Mouse (Mus musculus) embryonic facial prominence, embryonic 12.5 days (tissue): Measurements from ENCODE around the gene Cdk6. TPM values are rescaled to one million over a fixed set of nuclear protein-coding genes. Genes with fewer than 3 reads are reported as not detected.

ENCODE experiments used
- ATAC-seq: fragments of 200-750 bp; cut with Nextera tagmentation; 2 replicates; pipeline ENCODE4 v1.8.0; 2017; ENCODE audit not compliant: insufficient number of reproducible peaks, insufficient read depth, low FRiP score, low TSS enrichment
- H3K27ac ChIP-seq: fragments of 300-500 bp; sonication (generic); 2 replicates; pipeline ENCODE4 v1.5.1; 2016; ENCODE audit warnings: mild to moderate bottlenecking
- H3K27me3 ChIP-seq: fragments of 300-500 bp; sonication (generic); 2 replicates; pipeline ENCODE4 v1.6.1; 2016; ENCODE audit warnings: mild to moderate bottlenecking, moderate library complexity
- H3K36me3 ChIP-seq: fragments of 300-500 bp; sonication (generic); 2 replicates; pipeline ENCODE4 v1.6.1; 2016; ENCODE audit warnings: mild to moderate bottlenecking
- H3K4me1 ChIP-seq: fragments of 300-500 bp; sonication (generic); 2 replicates; pipeline ENCODE4 v1.6.1; 2016
- H3K4me2 ChIP-seq: fragments of 300-500 bp; sonication (generic); replicated peaks from 2 replicates; pipeline ENCODE4 v1.6.1; 2016; ENCODE audit warnings: mild to moderate bottlenecking, moderate library complexity
- H3K4me3 ChIP-seq: fragments of 300-500 bp; sonication (generic); 2 replicates; pipeline ENCODE4 v1.5.1; 2016; ENCODE audit warnings: mild to moderate bottlenecking
- H3K9ac ChIP-seq: fragments of 300-500 bp; sonication (generic); 2 replicates; pipeline ENCODE4 v1.6.1; 2016; ENCODE audit warnings: mild to moderate bottlenecking, moderate library complexity
- H3K9me3 ChIP-seq: fragments of 300-500 bp; sonication (generic); 2 replicates; pipeline ENCODE4 v1.6.1; 2016; ENCODE audit warnings: mild to moderate bottlenecking, moderate library complexity
- WGBS: fragments of 180-500 bp; shearing (Covaris S2); methylation state at CpG from one replicate; pipeline ENCODE4 v1.1.7; 2016; 5-methylcytosine and 5-hydroxymethylcytosine counted together
- polyA plus RNA-seq: library from polyadenylated mRNA; unstranded; fragments of >200 nt; fragmentation: Nextera tagmentation; extraction: Ambion mirVana; gene quantifications from 2 replicates; pipeline ENCODE4 v1.2.1, GENCODE M21; 2016

The Cdk6 gene
- polyA plus RNA-seq, 1 experiment from 2014 or later, result 31.0 TPM

- no peak for ATAC-seq
- 80% methylated on average over 15 of the region's 15 CpGs for WGBS
- H3K9ac ChIP-seq, result no peak overlapping the region
Observed at GRCm38 (mm10) chr5:3363036-3363983, 22.0 kb downstream of the Cdk6 start.

GRCm38 (mm10) chr5:3367045-3367444, 25.8 kb downstream of the Cdk6 start:
- H3K9me3 ChIP-seq, result no peaks in the 10 kb centered on the region
- no peak overlapping the region for H3K27ac ChIP-seq
- no peak overlapping the region for H3K4me3 ChIP-seq
- no peaks in the 10 kb centered on the region for H3K4me1 ChIP-seq
- WGBS, result 95% methylated on average over 4 of the region's 4 CpGs
- no peak overlapping the region for H3K4me2 ChIP-seq
- H3K9ac ChIP-seq, result no peak overlapping the region
- ATAC-seq, result no peak
- H3K27me3 ChIP-seq, result no peaks in the 10 kb centered on the region
- no peaks in the 10 kb centered on the region for H3K36me3 ChIP-seq

More at GRCm38 (mm10) chr5:3363036-3363983, 22.0 kb downstream of the Cdk6 start:
- no peak overlapping the region for H3K4me3 ChIP-seq
- no peaks in the 10 kb centered on the region for H3K27me3 ChIP-seq
- no peak overlapping the region for H3K27ac ChIP-seq
- no peak overlapping the region for H3K4me2 ChIP-seq
- H3K9me3 ChIP-seq, result no peaks in the 10 kb centered on the region
- H3K36me3 ChIP-seq, result no peaks in the 10 kb centered on the region
- H3K4me1 ChIP-seq, result no peaks in the 10 kb centered on the region

- Histone ChIP-seq H3K9me3 (no peaks in the 10 kb centered on the region), H3K4me2 (no peak overlapping the region), H3K36me3 (no peaks in the 10 kb centered on the region), H3K4me3 (no peak overlapping the region), H3K9ac (no peak overlapping the region), H3K4me1 (peaks cover 3% of the 10 kb centered on the region; the same call in 1 of the 2 replicates), H3K27me3 (no peaks in the 10 kb centered on the region), H3K27ac (no peak overlapping the region)
- WGBS, result 44% methylated on average over 6 of the region's 6 CpGs
- ATAC-seq, result no peak
Observed at GRCm38 (mm10) chr5:3369317-3369716, 28.0 kb downstream of the Cdk6 start.

GRCm38 (mm10) chr5:3371212-3371611, 29.9 kb downstream of the Cdk6 start:
- H3K36me3 ChIP-seq, result no peaks in the 10 kb centered on the region
- H3K4me2 ChIP-seq, result no peak overlapping the region
- H3K27me3 ChIP-seq, result no peaks in the 10 kb centered on the region
- peaks cover 3% of the 10 kb centered on the region; the same call in 1 of the 2 replicates for H3K4me1 ChIP-seq
- ATAC-seq, result no peak
- no peak overlapping the region for H3K9ac ChIP-seq
- H3K9me3 ChIP-seq, result no peaks in the 10 kb centered on the region
- H3K27ac ChIP-seq, result no peak overlapping the region
- no peak overlapping the region for H3K4me3 ChIP-seq
- WGBS, result 90% methylated on average over 2 of the region's 2 CpGs

GRCm38 (mm10) chr5:3373170-3373569, 31.9 kb downstream of the Cdk6 start:
- Histone ChIP-seq H3K27ac (no peak overlapping the region), H3K4me1 (peaks cover 3% of the 10 kb centered on the region; the same call in 1 of the 2 replicates), H3K9ac (no peak overlapping the region), H3K4me2 (no peak overlapping the region), H3K27me3 (no peaks in the 10 kb centered on the region), H3K9me3 (no peaks in the 10 kb centered on the region), H3K4me3 (no peak overlapping the region), H3K36me3 (no peaks in the 10 kb centered on the region)
- WGBS, result 92% methylated on average over 10 of the region's 10 CpGs
- no peak for ATAC-seq

GRCm38 (mm10) chr5:3374763-3375162, 33.5 kb downstream of the Cdk6 start:
- Histone ChIP-seq H3K4me3 (no peak overlapping the region), H3K4me2 (no peak overlapping the region), H3K36me3 (no peaks in the 10 kb centered on the region), H3K9me3 (no peaks in the 10 kb centered on the region), H3K27me3 (no peaks in the 10 kb centered on the region), H3K4me1 (peaks cover 3% of the 10 kb centered on the region; the same call in 1 of the 2 replicates), H3K27ac (no peak overlapping the region), H3K9ac (no peak overlapping the region)
- WGBS, result 83% methylated on average over 10 of the region's 10 CpGs
- no peak for ATAC-seq

GRCm38 (mm10) chr5:3376167-3376566, 34.9 kb downstream of the Cdk6 start:
- Histone ChIP-seq H3K4me3 (no peak overlapping the region), H3K27ac (no peak overlapping the region), H3K9me3 (no peaks in the 10 kb centered on the region), H3K4me1 (peaks cover 3% of the 10 kb centered on the region; the same call in 1 of the 2 replicates), H3K27me3 (no peaks in the 10 kb centered on the region), H3K4me2 (no peak overlapping the region), H3K9ac (no peak overlapping the region), H3K36me3 (no peaks in the 10 kb centered on the region)
- WGBS, result 80% methylated on average over 2 of the region's 2 CpGs
- ATAC-seq, result no peak

GRCm38 (mm10) chr5:3379252-3379651, 38.0 kb downstream of the Cdk6 start:
- no peak overlapping the region for H3K4me3 ChIP-seq
- H3K27ac ChIP-seq, result no peak overlapping the region
- ATAC-seq, result no peak
- H3K4me1 ChIP-seq, result no peaks in the 10 kb centered on the region
- 74% methylated on average over 4 of the region's 4 CpGs for WGBS
- H3K27me3 ChIP-seq, result no peaks in the 10 kb centered on the region
- H3K9ac ChIP-seq, result no peak overlapping the region
- no peak overlapping the region for H3K4me2 ChIP-seq
- no peaks in the 10 kb centered on the region for H3K9me3 ChIP-seq
- no peaks in the 10 kb centered on the region for H3K36me3 ChIP-seq

- WGBS, result 80% methylated on average over 9 of the region's 9 CpGs
- Histone ChIP-seq H3K27ac (no peak overlapping the region), H3K9ac (no peak overlapping the region), H3K4me3 (no peak overlapping the region), H3K4me2 (no peak overlapping the region), H3K36me3 (no peaks in the 10 kb centered on the region), H3K9me3 (no peaks in the 10 kb centered on the region), H3K27me3 (no peaks in the 10 kb centered on the region), H3K4me1 (peaks cover under 1% of the 10 kb centered on the region)
- ATAC-seq, result no peak
Observed at GRCm38 (mm10) chr5:3380692-3381233, 39.5 kb downstream of the Cdk6 start.

GRCm38 (mm10) chr5:3381795-3382194, 40.5 kb downstream of the Cdk6 start:
- Histone ChIP-seq H3K4me2 (no peak overlapping the region), H3K9ac (no peak overlapping the region), H3K27me3 (no peaks in the 10 kb centered on the region), H3K4me1 (peaks cover 7% of the 10 kb centered on the region), H3K4me3 (no peak overlapping the region), H3K36me3 (no peaks in the 10 kb centered on the region), H3K9me3 (no peaks in the 10 kb centered on the region), H3K27ac (no peak overlapping the region)
- 86% methylated on average over 8 of the region's 8 CpGs for WGBS
- ATAC-seq, result no peak

GRCm38 (mm10) chr5:3382343-3383040, 41.2 kb downstream of the Cdk6 start:
- H3K27ac ChIP-seq, result no peak overlapping the region
- 76% methylated on average over 13 of the region's 13 CpGs for WGBS
- no peaks in the 10 kb centered on the region for H3K36me3 ChIP-seq
- H3K4me3 ChIP-seq, result no peak overlapping the region
- peaks cover 8% of the 10 kb centered on the region for H3K4me1 ChIP-seq
- no peak overlapping the region for H3K9ac ChIP-seq
- no peaks in the 10 kb centered on the region for H3K9me3 ChIP-seq
- no peaks in the 10 kb centered on the region for H3K27me3 ChIP-seq
- H3K4me2 ChIP-seq, result no peak overlapping the region
- ATAC-seq, result no peak
